Mouse (Mus musculus) adrenal gland, postnatal 14 days (tissue): ENCODE measurements at regions not wholly inside any gene's neighbourhood (a gene's known extent, or its start where the extent isn't known, plus 50 kb on each side); places are given as distances from the start of the nearest gene placed in this dataset.

Experiments
- DNase-seq: peaks from one replicate; pipeline ENCODE4 v3.0.0; 2021; ENCODE audit warnings: mixed read lengths

DNA sequence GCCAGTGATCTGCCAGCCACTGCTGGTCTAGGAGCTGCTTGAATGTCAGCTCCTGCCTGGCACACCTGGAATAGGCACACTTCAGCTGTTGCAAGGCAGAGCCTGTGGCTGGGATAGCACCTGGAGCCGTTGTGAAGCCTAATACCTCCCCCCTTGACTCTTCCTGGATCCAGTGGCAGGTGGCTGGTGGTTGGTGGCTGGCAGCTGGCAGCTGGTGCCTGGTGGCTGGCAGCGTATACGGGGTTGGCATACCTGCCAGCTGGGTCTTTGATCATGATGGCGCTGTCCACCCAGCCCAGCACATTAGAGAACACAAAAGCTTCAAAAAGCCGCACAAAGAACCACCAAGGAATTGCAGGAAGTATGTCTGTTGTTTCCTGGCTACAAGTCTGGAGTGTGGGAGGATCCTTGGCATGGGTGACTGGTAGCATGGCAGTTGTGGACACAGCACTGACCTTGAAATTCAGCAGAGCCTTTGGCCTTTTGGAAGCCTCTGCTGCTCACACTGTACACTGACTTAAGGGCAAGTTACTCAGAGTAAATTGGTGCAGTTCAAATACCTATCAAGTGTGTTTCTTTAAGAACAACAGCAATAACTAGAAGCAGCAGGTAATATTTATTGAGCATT is 1289.6 kb upstream of the A1bg start:
- DNase-seq, result peak; percentile 50

DNA sequence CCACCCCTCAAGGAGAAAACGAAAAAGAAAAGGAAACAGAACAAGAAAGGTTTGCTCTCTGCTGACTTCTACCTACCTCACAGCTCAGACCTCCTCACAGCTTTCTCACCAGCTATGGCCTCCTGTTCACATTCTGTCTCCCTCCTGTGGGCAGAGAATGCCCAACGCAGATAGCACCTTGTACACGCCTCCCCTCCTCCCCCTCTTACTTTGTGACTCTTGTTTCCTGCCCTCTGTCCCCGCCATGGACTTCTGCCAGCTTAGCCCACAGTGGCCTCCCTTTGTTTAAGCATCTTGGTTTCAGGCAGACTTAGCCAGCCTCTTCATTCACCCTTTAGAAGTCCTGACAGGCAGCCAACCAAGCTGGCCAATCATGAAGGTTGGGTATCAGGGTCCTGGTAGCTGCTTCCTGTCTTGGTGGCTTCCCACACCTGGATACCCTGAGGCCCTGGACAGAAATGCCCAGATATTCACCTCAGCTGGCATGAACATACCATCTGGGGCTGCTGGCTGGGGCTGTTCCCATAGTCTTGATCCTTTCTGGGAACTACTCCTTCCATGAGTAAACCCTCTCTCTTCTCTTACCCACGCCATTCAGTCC is 1287.2 kb upstream of the A1bg start:
- peak; percentile 44 for DNase-seq

DNA sequence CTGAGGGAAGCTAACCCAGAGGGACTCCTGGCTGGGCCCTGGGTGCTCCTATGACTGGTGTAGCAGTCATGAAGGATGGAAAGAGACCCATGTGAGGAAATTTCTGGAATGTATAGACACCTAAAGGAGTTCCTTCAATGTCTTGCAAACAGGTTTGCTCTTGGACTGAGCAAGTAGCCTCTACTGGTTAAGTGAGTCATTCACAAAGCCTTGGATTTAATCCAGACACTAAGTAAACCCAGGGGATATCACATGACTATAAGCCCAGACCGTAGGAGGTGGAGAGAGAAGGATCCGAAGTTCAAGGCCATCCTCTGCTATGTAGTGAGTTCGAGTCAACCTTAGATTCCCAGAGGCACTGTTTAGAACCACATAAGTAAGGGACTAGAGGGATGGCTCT is 1286.5 kb upstream of the A1bg start:
- no peak for DNase-seq

DNA sequence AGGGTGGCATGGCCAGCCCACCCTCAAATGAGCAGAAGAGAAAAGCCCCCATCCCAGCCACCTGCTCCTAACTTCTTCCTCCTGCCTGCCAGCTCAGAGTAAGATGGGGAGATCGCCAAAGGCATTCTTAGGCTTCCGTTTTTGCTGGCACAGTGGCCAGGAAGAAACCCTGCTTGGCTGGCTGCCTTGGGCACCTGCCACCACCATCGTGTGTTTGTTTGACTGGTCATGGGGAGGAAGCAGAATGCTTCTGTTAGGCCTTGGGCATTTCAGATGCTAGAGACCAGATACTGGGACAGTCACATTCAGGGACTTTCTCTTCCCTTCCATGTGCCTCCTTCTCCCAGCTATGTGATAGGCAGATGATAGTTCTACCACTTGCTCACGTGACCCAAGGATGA is 1283.7 kb upstream of the A1bg start:
- peak; percentile 54 for DNase-seq

DNA sequence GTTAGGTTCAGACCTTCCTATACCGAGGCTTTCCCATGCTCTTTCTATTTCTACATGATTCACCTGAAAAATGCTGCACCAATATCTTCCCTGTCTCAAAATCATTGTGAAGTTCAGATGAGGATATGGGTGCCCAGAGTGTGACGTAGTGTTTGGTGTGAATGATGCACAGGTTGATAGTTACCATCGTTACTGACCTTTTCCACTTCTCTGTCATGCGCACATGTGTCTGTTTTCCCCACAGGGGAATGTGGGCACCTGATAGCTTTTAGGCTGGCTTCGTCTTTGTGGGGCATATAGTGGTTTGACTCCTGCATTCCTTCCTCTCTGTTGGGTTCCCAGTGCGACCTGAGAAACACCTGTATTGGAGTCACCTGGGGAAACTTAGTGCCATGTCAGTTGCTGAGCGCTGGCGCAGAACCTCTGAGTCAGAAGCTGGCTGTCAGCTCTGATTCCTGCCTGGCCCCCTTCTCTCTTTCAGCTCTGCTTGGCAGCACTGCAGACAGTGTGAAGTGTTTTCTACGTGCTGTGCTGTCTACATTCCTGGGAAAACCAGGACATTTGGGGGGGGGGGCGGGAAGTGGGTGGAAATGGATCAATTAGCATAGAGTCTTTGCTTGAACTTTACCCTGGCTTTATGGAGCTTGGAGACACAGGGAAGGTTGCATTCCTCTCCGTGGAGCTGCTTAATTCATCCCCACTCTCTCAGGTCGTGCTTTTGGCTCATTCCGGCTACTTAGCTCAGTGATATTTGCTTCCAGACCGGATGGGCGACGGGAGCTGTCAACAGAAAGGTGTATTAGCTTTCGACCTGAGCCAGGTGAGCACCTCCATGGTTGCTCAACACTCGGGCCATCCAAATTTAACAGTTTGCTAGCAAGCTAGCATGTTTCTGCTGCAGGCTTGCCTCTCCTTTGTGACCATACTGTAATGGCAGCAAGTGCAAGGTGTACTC is 1281.4 kb upstream of the A1bg start:
- no peak for DNase-seq

DNA sequence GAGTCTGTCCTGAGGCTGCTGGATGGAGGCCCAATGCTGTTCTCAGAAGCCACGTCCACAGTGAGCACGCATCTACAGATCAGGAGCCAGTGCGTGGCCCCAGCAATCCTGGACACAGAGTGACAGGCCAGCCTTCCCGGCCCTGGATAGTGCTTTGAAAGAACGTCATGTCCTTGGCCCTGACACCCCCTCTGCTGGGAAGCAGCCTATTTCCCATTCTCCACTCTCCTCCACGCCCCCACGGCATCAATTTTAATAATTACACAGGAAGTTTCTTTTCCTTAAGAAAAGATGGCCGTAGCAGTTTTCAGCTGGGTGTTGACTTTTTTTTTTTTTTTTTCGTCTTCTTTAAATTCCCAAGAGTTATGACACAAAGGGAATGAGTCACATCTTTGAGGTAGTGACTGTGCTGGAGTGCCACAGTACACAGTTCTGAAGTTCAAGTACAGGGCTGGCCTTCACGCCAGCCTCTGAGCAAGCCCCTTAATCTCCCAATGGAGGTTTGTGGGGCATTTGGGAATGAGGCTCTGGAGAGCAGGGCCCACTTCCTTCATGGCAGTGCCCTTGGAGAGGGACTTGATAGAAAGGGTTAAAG is 1280.1 kb upstream of the A1bg start:
- DNase-seq, result peak; percentile 56

DNA sequence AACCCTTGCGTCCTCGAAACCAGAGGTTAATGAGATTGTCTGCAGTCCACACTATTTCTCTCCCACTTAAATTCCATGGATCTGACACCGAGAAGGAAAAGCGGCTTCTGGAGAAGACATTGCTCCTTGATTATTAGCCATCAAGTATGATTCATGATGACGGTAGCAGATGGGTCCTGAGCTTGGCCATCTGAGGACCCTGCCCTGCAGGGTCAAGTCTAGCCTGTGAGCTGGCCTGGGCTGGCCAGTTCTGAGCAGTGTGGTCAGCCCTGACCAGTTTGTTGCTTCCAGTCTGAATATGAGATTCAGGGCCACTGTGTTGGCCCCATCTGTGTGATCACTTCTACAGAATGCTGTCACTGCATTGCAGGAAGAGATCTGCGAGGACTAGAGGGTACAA is 1275.9 kb upstream of the A1bg start:
- DNase-seq, result no peak

DNA sequence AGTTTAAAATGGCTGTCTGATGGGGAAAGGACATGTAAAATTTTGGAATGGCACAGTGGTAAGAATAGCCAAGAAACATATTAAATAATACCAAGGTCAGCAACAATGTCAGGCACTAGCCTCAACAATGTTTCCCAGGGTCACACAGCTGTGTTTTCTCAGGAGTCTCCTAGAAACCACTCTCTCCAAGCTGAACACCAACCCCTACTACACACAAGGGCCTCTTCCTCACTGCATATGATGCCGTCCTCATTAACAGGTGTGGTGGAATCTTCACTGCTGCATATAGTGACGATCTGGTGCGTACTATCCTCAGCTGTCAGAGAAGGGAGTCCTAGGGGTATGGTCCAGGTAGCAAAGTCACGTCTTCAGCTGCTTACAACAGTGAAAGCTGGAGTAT is 1275.4 kb upstream of the A1bg start:
- no peak for DNase-seq

DNA sequence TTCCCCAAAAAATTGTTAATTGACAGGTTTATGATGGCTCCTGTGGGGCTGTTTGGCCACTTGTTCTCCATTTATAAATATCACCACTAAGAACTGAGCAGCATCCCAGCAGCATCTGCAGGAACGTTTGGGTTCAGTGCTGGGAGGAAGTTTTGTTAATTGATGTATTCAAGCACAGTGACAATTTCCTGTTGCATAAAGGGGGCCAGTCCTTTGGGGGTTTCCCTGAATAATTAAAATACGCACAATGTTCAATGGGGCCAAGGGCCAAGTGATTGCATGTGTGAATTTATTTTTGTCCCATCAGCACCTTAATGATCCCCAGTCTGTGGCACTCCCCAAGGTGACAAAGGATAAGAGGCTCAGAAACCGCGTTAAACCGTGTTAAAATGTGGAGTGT is 1272.6 kb upstream of the A1bg start:
- DNase-seq, result no peak

DNA sequence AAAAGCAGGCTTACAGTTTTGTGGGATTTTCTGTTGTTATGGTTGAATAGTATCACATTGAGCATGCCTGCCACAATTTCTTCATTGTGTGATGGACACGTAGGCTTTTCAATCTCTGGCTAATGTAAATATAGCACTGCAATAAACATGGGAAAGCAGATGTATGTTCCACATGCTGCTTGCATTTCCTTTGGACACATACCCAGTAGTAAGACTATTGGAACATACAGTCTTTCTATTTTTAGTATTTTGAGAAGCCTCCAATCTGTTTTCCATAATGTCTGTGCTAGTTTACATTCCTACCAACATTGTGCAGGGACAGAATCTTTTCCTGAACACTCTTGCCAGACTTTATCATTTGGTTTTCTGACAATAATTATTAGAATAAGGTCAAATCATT is 1269.9 kb upstream of the A1bg start:
- DNase-seq, result no peak

DNA sequence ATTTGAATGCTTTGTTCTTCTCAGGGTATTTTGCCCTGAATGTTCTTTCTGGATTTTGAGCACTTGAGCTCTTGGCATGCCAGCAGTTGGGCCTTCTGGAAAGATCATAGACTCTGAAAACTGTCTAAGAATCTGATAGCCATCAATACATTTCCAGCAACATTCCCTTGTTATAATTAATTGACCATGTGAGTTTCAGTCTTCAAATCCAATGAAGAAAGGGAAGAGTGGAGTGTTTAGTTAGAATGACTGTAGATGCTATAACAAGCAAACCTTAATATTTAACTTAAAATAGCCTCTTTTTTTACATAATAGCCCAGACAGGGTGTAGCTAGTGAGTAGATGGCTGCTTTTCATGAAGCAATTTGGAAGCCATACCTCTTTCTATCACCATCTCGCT is 1268.8 kb upstream of the A1bg start:
- no peak for DNase-seq

DNA sequence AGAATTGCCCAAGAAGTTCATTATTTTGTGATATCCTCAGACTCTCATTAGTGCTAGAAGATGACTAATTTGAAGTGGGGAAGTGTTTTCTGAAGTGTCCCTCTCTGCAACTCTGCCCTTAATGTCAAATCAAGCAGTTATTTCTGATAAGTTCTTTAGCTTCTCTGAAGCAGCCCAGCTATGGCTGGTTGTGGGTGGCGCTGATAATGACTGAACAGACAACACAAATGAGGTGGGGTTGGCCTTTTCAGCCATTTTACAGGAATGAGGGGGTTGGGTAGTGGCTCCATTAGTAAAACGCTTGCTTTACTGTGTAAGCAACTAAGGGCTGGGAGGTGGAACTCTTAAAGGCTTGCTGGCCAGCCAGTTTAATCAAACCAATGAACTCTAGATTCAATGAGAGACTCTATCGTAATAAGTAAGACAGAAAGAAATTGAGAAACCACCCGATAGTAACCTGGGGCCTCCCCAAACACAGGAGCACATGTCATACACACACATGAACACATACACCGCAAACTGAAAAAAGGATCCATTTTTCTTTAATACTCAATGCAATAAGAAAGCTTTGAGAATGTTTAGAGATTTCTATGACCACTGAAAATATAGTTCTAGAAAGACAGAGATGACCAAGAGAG is 1268.3 kb upstream of the A1bg start:
- no peak for DNase-seq

DNA sequence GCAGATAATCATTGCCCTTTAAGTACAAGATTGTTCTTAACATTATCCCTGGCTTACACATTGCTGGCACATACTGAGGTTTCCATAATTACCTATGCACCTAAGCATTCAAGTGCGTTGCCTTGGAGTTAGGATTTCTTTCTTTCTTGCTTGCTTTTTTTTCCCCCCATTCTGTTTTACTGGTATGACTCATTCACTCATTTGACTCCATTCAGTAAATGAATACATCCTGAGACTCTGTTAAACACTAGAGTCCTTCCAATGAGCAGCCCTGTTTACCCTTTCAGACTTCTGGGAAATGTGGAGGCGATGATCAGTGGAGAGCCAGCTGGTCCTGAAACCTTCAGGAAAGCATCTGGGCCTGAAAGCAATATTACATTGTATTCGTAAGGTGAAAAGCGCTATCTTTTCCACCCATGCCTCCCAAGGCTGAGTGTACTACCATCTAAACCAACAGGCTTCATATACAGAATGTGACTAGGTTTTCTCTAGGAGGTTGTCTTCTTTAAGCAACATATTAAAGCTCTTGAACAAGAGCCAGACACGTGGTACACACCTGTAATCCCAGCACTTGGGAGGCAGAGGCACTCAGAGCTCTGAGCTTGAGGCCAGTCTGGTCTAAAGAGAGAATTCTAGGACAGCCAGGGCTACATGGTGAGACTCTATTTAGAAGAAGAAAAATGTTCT is 1267.6 kb upstream of the A1bg start:
- no peak for DNase-seq

DNA sequence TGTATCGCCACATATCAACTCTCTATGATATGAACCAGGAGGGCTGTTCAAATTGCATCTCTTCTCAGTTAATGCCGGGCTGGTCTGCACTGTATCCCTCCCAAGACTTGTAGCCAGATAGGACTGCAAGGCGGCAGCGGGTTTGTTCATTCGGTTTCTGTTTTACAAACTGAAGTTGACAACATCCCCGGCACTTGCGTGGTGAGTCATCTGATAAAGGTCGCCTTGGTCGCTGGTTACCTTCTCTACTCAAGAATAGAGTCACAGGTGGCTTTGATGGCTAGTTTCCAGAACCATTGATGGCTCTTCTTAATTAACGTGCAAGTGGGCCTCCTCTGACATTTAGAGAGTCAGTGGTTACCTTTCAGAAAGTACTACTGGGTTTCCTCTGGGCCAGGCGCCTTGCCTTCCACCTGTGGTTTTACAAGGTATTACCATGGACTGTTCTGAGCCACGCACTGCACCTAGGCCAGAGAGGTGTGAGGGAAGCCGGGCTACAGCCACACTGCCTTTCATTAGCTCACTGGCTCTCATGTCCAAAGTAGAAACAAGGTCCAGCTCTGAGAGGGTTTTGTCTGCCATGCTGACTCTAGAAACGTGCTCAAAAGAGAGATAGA is 1266.9 kb upstream of the A1bg start:
- DNase-seq, result no peak

DNA sequence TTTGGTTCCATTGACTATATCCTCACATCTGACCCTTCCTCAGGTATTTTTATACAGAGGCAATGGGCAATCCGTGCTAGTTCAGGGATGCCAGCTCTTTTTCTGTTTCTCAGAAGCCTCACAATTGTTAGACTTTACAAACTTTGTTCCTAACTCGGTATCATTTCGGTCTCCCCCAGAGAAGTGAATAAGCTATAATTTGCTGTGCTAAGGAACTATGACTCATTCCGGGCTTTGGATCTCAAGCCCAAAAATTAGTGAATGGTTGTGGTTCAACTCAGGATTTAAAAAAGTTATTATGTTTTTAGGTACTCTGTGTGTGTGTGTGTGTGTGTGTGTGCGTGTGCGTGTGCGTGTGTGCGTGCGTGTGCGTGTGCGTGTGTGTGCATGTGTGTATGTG is 1263.7 kb upstream of the A1bg start:
- no peak for DNase-seq

DNA sequence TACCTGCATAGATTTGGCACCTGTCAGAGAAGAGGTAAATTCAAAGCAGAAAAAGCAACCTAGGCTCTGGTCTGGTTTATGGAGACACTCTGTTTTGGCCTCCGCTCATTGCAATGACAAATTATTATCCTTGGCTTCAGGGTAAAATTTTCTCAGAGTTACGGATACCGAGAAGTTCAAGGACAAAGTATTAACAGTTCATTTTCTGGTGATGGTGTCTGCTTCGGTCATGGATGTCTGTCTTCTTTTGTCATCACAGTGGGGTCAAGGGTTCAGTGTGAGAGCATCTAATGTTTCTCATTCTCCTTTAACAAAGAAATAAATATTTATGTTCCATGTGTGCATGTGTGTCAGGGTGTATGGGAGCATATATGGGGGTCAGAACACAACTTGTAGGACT is 1261.0 kb upstream of the A1bg start:
- DNase-seq, result peak; percentile 23

DNA sequence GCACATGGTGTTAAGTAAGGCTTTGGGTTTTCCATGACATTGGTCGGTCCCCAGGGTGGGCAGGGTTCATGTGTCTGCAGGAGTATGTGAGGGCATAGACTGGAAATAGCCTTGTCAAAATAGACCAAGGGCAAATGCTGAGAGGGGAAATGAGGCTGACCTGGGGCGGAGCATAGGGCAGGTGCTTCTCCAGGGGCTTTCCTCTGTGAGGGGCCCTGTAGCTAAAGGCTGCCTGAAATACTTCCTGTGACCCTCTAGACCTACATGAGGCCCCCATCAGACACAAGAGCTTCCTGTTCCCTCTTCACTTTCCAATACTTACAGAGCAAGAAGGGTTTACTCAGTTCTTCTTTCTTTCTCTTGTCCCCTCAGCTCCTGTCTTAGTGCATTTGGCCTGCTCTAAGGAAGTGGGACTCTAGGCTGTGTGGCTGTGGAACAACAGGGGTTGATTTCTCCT is 1258.7 kb upstream of the A1bg start:
- DNase-seq, result peak; percentile 48

DNA sequence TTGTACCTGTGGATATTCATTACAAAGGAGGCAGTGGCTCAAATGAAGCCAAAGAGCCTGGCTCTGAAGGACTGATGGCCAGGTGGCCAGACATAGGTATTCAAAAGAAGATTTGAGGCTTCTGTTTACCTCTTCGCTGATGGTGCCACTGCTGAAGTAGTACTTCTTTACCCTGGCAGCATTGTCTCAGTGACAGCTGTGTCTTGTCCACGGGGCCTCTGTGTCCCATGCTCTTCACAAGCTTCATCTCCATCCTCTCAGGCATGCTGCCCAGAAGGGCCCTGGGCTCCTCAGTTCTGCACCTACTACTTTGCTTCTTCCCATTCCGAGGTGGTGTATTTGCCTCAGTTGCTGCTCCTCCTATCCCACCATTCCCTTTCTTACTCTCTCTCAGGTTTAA is 1257.9 kb upstream of the A1bg start:
- no peak for DNase-seq

DNA sequence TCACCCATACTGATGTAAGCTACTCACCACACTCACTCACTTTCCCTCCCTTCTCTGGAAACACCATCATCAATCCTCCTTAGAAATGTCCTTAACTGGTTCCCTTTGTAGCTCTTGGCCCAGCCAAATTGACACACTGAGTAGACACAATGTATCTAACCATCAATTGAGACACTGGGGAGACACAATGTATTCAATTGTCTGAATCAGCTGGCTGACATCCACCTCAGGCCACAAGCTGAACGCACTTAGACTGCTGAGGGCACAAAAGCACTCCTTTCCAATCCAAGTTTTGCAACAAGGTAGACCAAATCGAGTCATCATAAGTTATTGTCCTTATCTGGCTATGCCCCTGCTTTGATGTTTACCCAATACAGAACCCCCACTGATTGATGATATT is 1257.0 kb upstream of the A1bg start:
- peak; percentile 35 for DNase-seq

DNA sequence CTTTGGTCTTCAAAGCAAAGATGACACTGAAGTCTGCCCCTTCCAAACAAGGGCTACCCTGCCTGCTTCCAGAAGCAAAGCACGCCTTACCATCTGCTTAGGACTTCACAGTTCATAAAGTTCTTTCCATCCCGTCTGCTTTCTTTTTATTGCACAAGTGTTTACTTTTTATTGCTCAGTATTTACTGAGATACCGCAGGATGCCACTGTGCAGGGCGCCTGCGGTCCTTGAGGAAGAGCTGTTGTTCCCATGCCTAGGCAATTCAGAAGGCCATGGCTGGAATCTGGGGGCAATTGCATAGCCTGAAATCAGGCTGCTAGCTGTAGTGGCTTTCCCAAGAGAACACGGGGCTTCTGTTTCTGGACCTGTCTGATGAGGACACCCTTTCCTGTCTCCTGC is 1255.8 kb upstream of the A1bg start:
- DNase-seq, result no peak

DNA sequence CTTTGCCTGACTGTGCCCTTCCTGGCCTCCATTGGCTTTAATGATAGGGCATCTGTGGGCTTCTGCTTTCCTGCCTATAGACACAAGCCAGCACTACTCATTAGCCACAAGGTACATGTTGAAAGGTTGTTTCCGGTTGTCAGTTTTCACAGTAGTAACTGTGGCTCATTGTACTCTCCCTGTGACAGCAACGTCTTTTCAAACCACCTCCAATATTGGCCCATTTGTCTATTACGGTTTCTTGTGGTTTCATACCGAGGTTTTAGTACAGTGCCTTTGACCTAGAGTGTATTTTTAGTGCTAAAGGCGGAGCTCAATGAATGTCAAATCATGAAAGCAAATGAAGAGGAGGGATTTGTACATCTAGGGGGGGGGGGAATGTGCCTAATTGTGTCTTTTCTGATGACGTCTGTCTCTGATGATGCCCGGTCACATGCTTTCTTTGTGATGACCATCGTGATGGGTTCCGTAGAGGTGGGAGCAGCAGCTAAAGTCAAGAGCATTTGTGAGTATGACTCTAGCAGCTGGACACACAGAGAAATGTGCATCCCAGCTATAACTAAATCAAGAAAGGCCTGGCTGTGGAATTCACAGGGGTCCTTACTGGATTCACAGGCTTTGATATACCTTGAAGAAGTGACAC is 1255.1 kb upstream of the A1bg start:
- no peak for DNase-seq
